Mouse (Mus musculus) brain, embryonic 18.5 days (tissue): ENCODE measurements at regions not wholly inside any gene's neighbourhood (a gene's known extent, or its start where the extent isn't known, plus 50 kb on each side); places are given as distances from the start of the nearest gene placed in this dataset.
"Not testable (repeated sequence)": the region's sequence is repeated elsewhere in the genome, so short reads cannot be mapped to it uniquely, and the experiment has no call there.

ENCODE experiments used
- DNase-seq: peaks from one replicate; pipeline ENCODE4 v3.0.0-alpha.2; 2012; ENCODE audit warnings: low read depth, low spot score

DNA sequence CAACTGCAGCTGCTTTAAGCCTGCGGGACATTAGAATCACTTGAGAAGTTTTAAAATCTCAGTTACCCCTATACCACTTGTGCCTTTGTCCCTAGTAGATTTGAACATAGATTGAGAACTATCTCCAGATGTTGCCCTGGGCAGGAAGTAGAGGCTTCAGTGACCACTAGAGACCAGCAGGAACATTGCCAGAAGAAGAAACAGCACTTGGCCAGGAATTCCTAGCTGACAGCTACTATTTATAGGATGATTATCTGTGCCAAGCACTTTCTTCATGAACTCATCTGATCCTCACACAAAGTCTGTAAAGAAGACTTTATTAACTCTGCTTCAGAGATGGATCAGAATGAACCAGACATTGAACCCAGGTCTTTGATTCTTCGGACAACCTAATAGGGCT is 283.6 kb upstream of the Tmpo start:
- DNase-seq = no peak

DNA sequence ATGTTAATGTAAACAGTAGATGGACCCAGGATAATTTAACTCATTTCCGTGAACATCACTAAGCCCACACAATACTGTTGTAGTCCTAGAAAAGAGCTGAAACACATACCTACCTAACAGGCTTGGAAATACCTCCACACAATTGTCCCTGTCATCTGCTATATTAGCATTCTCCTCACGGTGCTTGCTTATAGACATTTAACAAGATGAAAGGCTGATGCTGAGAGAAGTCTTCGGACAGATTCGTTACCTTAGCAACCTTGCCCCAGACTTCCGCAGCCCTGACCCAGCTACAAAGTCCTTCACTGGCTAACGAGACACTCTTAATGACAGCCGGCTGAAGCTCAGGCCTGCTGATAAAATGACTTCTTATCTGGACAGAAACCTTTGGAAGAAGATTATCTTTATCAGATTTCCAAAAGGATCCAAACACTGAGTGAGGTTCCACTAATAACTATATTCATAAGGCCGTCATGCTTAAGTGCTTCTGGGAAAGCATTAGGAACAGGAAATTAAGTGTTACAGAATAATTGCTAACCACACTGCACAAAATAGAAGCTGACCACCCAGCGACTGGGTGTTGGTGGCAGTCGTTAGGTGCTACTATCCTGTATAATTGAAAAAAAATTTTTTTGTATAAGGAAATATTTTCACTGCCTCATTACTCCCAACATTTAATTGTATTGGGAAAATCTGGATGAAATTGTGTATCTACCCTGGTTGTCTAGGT is 267.0 kb upstream of the Tmpo start:
- no peak for DNase-seq

DNA sequence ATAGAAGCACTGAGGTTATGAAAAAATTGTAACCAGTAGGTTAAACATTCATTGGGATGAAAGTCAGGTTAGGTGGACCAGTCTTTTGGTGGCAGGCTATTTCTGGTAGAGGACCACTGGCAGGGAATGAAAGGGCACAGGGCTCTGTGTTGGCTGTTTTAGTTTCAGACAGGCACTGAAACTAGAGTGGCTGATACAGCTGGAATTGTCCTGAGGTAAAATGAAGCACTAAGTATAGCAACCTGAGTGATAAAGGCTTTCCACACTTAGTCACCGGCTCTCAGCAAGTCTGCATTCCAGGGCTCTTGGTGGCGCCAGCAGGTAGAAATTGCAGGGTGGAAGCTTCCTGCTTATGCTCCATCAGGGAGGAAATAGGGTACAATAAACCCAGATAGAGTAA is 262.2 kb upstream of the Tmpo start:
- DNase-seq = no peak

DNA sequence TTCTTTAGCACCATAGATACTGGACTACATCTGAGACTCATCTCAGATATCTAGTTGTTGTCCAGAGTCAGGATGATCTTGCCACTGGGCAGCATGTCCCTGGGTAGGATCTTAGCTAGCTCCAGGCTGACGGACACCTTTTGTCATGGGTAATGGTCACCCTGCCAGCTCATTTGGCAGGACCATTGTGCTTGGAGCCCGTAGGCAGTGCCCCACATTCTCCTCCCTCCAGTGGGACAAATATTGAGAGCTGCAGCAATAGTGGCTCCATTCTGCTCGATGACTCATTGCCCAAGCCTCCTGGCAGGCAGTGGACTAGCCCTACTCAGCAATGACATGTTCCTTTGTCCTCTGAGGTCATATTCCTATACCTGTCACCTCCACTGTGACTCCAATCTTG is 258.9 kb upstream of the Tmpo start:
- DNase-seq = no peak

DNA sequence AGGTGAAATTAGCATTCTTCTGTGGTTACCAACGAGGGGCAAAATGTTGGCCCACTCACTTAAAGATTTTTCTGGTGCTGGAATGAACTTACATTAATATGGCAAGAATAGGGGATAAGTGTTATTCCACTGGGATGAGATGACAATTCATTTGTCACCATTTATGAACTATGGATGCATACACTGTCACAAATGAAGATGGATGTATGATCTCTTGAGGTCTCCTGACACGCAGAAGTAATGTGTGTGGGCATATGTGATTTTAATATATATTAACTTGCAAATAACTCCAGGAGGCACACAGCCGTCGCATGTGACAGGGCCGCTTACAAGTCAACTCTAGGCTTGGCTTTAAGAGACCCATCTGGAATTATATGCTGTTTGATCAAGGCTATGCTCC is 256.8 kb upstream of the Tmpo start:
- DNase-seq = no peak

DNA sequence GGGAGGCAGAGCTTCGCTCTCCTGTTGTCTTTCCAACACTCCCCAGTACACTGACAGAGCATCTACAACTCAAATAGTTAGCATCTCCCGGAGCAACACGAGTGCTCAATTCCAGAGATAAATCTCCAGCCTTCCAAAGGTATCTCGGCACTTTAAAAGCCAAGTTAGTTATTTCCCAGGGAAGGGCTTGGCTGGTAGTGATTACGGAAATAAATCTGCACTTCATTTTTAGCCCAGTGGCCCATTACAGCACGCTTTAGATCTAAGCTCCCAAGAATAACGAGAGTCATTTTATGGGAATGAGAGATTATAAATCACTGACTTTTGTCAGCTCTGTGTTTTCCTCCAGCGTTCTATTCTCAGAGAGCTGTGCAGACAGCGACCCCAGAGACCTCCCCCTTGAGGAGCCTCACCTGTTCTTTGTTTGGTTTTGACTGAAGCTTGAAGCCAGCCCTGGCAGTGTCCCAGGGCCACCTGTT is 255.0 kb upstream of the Tmpo start:
- no peak for DNase-seq

DNA sequence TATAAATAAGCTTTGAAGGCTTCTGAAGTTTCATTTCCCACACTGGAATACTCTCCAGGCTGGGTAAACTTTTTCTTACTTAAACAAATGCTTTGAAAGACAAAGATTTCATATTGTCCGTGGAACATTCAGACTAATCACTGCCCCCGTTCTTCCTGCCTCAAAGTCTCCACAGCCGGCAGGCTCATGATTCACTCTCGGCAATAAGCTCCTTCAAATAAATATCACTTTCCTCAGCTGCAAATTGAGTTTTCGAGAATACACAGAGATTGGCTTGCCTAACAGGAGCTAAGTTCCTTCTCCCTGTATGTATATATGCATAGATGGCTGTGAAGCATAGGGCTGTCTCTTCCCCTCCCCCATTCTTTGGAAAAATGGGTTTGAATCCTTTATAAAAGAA is 249.2 kb upstream of the Tmpo start:
- no peak for DNase-seq

DNA sequence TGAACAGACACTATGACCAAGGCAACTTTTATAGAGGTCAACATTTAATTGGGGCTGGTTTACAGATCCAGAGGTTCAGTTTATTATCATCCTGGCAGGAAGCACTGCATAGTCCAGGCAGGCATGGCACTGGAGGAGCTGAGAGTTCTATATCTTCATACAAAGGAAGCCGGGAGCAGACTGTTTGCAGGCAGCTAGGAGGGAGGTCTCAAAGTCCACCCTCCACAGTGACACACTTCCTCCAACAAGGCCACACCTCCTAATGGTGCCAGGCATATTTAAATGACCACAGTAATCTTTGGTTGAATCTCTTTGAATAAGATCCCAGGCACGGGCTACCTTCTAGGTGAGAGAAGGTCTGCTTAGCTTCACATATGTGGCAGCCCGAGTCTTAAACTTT is 245.5 kb upstream of the Tmpo start:
- no peak for DNase-seq

DNA sequence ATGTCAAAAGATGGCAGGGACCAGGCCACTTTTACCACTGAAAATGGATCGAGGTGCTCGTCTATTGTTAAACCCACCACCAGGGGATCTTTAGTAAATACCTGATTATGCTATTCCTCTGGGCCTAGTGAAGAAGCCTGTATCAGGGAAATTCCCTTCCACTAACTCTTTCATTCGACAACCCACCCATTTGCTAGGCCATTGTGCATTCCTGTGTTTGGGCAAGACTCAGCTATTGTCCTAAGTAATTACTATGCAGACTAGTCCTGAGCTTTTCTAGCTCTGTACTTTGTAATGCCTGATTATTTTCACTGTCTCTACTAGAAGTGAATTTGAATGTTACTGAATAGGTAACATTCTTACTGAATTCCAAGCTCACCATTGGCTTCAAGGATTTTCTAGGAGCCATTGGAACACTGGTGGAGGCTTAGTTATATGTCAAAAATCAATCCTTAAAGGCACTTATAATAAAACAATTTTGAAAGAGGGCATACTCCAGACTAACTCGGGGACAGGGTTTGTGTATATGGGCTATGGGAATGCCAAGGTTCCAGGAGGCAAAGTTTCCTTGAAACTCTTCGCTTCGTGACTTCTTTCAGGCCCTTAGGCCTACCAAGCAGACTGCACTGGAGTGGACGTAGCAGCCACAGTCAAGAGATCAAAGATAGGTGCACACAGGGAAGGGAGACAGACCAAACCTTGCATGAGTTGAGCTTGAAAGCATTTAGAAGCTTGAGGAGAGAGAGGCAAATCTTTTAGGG is 244.7 kb upstream of the Tmpo start:
- DNase-seq = not testable (repeated sequence)

DNA sequence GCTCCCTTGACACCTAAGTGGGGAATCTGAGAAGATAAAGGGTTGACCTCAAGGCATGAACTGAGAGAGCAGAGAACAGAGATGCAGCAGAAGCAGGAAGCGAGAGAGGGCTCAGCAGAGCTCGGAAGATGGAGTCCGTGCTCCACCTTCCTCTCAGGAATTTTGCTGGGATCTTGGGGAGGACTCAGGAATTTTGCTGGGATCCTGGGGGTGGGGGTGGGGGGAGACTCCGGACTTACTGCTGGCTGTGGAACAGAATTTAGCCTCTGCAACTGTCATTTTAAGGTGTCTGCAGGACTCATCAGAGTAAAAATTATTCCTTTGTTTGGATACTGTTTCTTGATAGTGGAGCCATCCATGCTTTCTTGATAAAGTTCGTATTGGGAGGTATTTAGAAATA is 243.7 kb upstream of the Tmpo start:
- no peak for DNase-seq

DNA sequence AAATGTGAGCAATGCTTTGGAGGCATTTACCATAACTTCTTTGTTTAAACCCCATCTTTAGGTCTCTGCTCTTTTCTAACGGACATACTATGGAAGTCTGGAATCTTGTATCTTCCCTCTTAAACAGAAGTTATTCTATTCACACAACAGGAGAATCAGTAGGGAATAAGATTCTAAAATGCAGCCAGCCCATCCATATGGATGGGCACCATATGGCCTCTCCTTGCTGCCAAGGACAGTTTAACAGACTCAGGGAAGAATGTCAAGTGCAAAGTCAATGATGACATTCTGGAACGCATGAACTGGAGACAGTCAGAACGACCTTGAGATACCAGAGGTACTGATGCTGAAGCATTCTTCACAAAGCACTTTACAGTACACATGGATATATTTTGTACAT is 206.1 kb upstream of the Tmpo start:
- peak; percentile 40 for DNase-seq

DNA sequence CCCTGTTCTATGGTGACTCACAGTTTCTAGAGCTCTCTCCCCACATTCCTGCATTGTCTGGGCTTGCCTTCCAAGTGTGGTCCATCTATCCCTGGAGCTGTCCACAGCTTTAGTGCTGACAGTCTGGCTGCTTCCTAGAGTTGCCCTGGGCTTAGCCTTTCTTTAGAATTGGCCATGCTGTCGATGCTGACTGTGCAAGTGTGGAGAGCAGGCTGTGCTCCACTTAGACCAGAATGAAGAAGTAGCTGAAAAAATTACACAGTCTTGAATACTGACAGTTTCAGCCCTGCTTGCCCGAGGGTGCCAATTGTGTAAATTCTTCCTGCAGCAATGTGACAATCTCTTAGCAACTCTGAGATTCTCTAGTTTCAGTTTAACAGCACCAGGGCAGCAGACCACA is 203.3 kb upstream of the Tmpo start:
- peak; percentile 45 for DNase-seq

DNA sequence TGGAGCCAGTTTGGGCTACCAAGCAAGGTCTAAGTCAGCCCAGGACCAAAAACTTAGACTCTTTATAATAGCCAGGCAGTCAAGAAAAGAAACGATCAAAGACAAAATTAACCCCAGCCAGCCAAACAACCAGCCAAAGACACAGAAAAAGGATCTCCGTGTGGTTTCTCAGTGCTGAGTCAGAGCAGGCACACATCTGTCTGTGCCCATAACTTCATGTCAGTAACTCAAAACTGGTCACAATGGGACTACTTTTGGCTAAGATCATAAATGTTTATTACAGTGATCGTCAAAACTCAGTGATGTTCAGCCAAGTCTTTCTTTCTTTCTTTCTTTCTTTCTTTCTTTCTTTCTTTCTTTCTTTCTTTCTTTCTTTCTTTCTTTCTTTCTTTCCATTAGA is 195.6 kb upstream of the Tmpo start:
- DNase-seq = no peak

DNA sequence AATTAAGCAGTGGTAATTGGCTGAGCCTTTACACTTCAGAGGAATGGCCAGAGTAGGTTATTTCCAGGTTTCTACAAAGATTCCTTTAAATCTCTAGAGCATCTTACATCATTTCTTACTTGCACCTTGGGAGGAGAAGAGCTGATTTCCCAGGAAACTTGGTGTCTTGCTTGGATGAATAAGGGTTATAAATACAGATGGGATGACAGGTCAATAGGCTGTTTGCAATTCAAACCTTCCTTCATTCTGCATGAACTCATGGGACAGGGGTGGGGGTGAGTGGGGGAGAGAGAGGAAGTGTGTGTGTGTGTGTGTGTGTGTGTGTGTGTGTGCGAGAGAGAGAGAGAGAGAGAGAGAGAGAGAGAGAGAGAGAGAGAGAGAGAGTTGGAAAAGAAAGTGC is 186.4 kb upstream of the Tmpo start:
- no peak for DNase-seq

DNA sequence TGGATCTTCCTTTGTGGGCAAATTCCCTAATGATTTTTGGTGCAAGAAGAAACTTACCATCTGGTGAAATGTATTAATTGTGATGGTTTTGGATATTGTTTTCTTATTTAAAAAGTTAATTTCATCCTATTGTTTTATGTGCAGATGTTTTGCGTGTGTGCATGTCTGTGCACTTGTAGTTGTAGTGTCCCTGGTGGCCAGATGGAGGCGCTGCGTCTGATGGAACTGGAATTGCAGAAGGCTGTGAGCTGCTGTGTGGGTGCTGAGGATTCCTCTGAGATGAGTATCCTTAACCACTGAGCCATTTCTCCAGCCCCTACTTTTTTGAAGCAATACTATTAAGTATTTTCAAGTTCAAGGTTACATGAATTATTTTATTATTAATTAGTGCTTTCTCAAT is 181.5 kb upstream of the Tmpo start:
- no peak for DNase-seq

DNA sequence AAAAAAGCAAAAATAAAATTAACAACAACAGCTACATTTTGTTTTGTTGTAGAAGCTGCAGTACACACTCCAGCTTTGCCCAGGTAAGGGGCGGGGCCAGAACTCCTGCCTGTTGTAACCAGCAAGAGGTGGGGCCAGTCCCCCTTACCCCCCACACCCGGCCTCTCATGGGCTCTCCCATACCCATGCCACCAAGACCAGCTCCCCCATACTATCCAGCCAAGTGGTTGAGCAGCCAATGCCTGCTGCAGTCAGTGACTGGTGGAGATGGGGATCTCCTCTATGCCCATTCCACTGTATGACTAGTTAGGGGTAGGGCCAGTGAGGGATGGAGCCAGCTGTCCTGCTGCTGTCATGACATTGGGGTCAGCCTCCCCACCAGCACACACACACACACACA is 180.5 kb upstream of the Tmpo start:
- no peak for DNase-seq

DNA sequence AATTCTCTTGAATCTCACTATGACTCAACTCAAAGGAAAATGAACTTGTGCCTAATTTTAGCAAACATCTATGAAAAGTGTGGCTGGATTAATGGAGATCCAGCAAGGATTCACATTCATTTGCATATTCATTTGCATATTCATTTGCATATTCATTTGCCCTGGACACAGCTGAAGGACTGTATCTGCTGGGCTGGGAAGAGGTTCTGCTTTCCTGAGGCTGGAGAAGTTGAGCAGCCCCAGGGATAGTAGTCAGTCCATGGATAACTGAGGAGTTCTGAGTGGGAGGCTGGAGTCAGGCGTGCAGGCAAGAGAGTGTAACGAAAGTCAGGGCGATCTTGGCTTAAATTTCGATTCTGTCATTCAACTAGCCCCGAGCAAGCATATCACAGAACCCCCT is 164.3 kb upstream of the Tmpo start:
- no peak for DNase-seq

DNA sequence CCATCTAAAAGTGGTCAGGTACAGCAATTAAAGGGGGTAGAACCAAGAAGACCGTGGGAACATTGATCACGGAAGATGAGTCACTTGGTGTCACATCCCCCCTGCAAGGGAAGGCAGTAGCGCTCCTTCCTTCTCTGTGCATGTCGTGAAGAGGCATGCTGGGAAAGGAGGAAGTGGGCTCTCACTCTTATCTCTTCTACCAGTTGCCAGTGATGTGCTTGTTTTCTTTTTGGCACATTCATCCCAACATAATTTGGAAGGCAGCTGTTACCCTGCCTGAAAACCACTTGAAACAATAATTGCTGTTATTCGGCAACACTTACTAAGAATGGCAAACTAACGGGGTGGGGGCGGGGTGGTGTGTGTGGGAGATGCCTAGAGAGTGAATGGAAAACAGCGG is 161.0 kb upstream of the Tmpo start:
- DNase-seq = no peak

DNA sequence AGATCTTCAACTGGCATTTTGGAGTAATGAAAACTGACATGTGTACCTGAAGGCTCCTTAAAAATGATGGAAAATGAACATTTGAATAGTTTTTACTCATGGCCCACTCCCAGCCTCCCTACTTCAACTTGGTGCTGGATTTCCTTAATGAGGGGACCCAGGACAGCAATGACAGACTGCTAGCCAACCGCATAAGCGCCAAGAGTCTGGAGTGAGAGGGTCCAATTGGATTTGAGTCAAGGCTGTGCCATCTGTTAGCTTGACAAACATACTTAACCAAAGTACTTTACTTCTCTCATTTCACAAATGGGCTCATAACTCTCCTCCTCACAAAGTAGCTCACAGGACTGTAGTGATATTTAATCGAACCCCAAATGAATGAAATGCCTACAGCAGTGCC is 158.2 kb upstream of the Tmpo start:
- peak; percentile 49 for DNase-seq

DNA sequence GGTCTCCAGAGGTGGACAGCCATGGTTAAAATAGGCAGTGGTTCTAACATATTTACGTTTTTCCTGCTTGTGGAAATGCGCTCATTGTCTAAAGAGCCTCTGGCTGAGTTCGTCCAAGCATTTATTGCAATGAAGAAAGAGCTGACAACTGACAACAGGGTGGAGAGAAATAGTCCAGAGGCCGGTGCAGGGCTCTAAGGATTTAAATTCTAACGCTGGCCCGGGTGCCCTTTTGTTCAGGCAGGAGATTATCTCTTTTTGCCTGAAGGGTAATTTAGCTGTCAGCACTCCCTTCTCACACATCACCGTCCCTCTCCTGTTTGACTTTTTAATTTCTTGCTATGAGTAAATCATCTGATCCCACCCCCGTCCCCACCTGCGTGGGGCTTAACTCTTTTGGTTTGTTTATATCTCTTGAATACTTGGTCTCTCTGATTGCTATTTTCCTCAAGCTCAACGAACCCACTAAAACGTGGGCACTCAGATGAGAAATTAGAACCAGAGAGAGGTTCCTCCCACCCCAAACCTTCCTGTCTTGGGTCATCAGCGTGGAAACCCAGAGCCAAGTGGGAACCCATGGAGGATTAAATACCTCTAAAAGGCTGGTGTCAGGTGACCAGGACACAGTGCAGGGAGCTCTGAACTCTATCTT is 145.7 kb upstream of the Tmpo start:
- DNase-seq = no peak

DNA sequence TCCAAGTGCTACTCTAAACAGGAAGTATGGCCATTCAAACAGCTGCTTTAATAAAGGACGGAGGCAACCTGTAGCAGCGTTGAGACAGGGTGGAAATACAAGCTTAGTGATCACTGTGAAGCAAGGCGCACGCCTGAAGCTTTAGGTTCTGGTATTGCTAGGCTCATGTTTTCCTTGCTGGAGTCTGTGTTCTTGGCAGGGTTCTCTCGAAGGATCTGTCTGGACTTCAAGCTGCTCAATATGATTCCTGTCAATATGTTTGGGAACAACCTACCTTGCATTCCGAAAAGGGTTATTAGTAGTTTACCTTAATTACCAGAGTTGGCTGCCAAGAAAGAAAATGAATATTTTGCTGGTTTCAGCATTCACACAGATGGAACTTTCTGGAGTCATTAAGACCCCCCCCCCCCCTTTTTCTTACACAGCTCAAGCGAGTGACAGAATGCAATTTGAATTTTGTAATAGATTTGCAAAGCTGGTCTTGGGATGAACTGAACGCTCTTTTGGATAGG is 145.1 kb upstream of the Tmpo start:
- DNase-seq = peak; percentile 12

DNA sequence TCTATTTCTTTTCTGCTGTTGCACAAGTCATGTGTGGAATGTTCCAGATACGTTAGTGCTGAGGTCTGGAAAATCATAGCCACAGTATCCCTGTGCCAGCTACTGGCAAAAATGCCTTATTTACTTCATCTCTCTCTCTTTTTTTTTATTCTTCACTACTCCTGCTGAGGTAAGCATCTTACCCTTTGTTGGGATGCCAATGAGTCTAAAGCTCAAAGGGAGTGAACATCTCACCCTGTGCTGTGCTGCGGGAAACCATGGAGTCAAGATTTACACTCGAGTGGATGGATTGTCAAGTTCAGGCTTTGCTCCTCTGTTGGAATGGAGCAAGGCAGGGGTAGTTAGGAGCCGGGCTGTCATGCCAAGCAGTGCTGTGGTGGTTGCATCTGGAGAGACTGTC is 140.1 kb upstream of the Tmpo start:
- no peak for DNase-seq
